Mouse (Mus musculus): Measurements from ENCODE around the gene Pi4k2a. TPM values are rescaled to one million over a fixed set of nuclear protein-coding genes. Genes with fewer than 3 reads are reported as not detected.

The Pi4k2a gene
- polyA plus RNA-seq, 1 experiment from 2014 or later = 10.5 TPM

- no peak overlapping the region for H3K9ac ChIP-seq
- no peak for ATAC-seq (ENCODE audit: insufficient read depth)
- H3K9me3 ChIP-seq (replicated peaks) = no peaks in the 10 kb centered on the region
- H3K4me3 ChIP-seq (replicated peaks) = no peak overlapping the region
- no peaks in the 10 kb centered on the region for H3K27me3 ChIP-seq
- peaks cover 40% of the 10 kb centered on the region for H3K36me3 ChIP-seq (replicated peaks)
- peaks cover 4% of the 10 kb centered on the region for H3K4me1 ChIP-seq (replicated peaks)
- no peak overlapping the region for H3K27ac ChIP-seq (replicated peaks)
- no peak overlapping the region for H3K4me2 ChIP-seq
- WGBS (ENCODE audit: insufficient replicate concordance) = 74% methylated on average over 8 of the region's 8 CpGs
Observed at GRCm38 (mm10) chr19:42120451-42120850, 30.2 kb downstream of the Pi4k2a start.

GRCm38 (mm10) chr19:42124684-42125083, 34.4 kb downstream of the Pi4k2a start:
- WGBS (ENCODE audit: insufficient replicate concordance) = 77% methylated on average over 13 of the region's 13 CpGs

GRCm38 (mm10) chr19:42125501-42126218, 35.4 kb downstream of the Pi4k2a start:
- H3K9me3 ChIP-seq (replicated peaks) = no peaks in the 10 kb centered on the region
- H3K4me2 ChIP-seq = no peak overlapping the region
- peaks cover 37% of the 10 kb centered on the region for H3K4me1 ChIP-seq (replicated peaks)
- H3K9ac ChIP-seq = no peak overlapping the region
- peaks cover 18% of the 10 kb centered on the region for H3K36me3 ChIP-seq (replicated peaks)
- 59% methylated on average over 11 of the region's 11 CpGs for WGBS (ENCODE audit: insufficient replicate concordance)
- H3K27me3 ChIP-seq = no peaks in the 10 kb centered on the region; the same call in 1 of the 2 replicates
- H3K27ac ChIP-seq (replicated peaks) = no peak overlapping the region
- ATAC-seq (ENCODE audit: insufficient read depth) = no peak
- H3K4me3 ChIP-seq (replicated peaks) = no peak overlapping the region

More at GRCm38 (mm10) chr19:42124684-42125083, 34.4 kb downstream of the Pi4k2a start:
- H3K9me3 ChIP-seq (replicated peaks) = no peaks in the 10 kb centered on the region
- peaks cover 35% of the 10 kb centered on the region for H3K4me1 ChIP-seq (replicated peaks)
- H3K4me3 ChIP-seq (replicated peaks) = no peak overlapping the region
- H3K4me2 ChIP-seq = no peak overlapping the region
- no peak for ATAC-seq (ENCODE audit: insufficient read depth)
- no peak overlapping the region for H3K27ac ChIP-seq (replicated peaks)
- H3K27me3 ChIP-seq = no peaks in the 10 kb centered on the region; the same call in 1 of the 2 replicates
- no peak overlapping the region for H3K9ac ChIP-seq
- H3K36me3 ChIP-seq (replicated peaks) = peaks cover 27% of the 10 kb centered on the region

- ATAC-seq (ENCODE audit: insufficient read depth) = no peak
- Histone ChIP-seq H3K4me1 (replicated peaks) (peaks cover 38% of the 10 kb centered on the region), H3K27me3 (no peaks in the 10 kb centered on the region; the same call in 1 of the 2 replicates), H3K36me3 (replicated peaks) (peaks cover 13% of the 10 kb centered on the region), H3K4me2 (no peak overlapping the region), H3K4me3 (replicated peaks) (no peak overlapping the region), H3K9ac (no peak overlapping the region), H3K27ac (replicated peaks) (no peak overlapping the region), H3K9me3 (replicated peaks) (no peaks in the 10 kb centered on the region)
- 66% methylated on average over 6 of the region's 6 CpGs for WGBS (ENCODE audit: insufficient replicate concordance)
Observed at GRCm38 (mm10) chr19:42126219-42126605, 35.9 kb downstream of the Pi4k2a start.

GRCm38 (mm10) chr19:42127024-42127423, 36.8 kb downstream of the Pi4k2a start:
- Histone ChIP-seq H3K9me3 (replicated peaks) (no peaks in the 10 kb centered on the region), H3K27me3 (no peaks in the 10 kb centered on the region; the same call in 1 of the 2 replicates), H3K4me3 (replicated peaks) (no peak overlapping the region), H3K9ac (no peak overlapping the region), H3K4me1 (replicated peaks) (peaks cover 39% of the 10 kb centered on the region), H3K36me3 (replicated peaks) (peaks cover 6% of the 10 kb centered on the region; the same call in 1 of the 2 replicates), H3K4me2 (peak overlapping the region; percentile 100), H3K27ac (replicated peaks) (no peak overlapping the region)
- no peak for ATAC-seq (ENCODE audit: insufficient read depth)
- WGBS (ENCODE audit: insufficient replicate concordance) = 65% methylated on average over 5 of the region's 5 CpGs

- Histone ChIP-seq H3K9me3 (replicated peaks) (no peaks in the 10 kb centered on the region), H3K36me3 (replicated peaks) (no peaks in the 10 kb centered on the region; the same call in 1 of the 2 replicates), H3K27ac (replicated peaks) (peak overlapping the region; percentile 78), H3K4me3 (replicated peaks) (peak overlapping the region; percentile 72), H3K27me3 (no peaks in the 10 kb centered on the region; the same call in 1 of the 2 replicates), H3K9ac (peak overlapping the region; percentile 75), H3K4me1 (replicated peaks) (peaks cover 39% of the 10 kb centered on the region), H3K4me2 (peak overlapping the region; percentile 100)
- WGBS (ENCODE audit: insufficient replicate concordance) = 8% methylated on average over 23 of the region's 23 CpGs
- peak; percentile 7; the same call in 1 of the 2 replicates for ATAC-seq (ENCODE audit: insufficient read depth)
Observed at GRCm38 (mm10) chr19:42128052-42128740, 37.9 kb downstream of the Pi4k2a start.

GRCm38 (mm10) chr19:42128787-42129508, 38.7 kb downstream of the Pi4k2a start, which contains the start of gene Avpi1:
Gene Avpi1 (minus strand): TSS chr19:42129059.
- Histone ChIP-seq H3K27ac (replicated peaks) (peak within 1 kb of the TSS; percentile 78), H3K4me2 (peak within 1 kb of the TSS; percentile 100), H3K9ac (peak within 1 kb of the TSS; percentile 75), H3K4me3 (replicated peaks) (peak within 1 kb of the TSS; percentile 72), H3K9me3 (replicated peaks) (no peaks in the 10 kb centered on the region), H3K27me3 (no peaks in the 10 kb centered on the region; the same call in 1 of the 2 replicates), H3K4me1 (replicated peaks) (peaks cover 39% of the 10 kb centered on the region), H3K36me3 (replicated peaks) (no peaks in the 10 kb centered on the region)
- peak; percentile 97 for ATAC-seq (ENCODE audit: insufficient read depth)
- under 1% methylated on average over 54 of the region's 54 CpGs for WGBS (ENCODE audit: insufficient replicate concordance)

- Histone ChIP-seq H3K27ac (replicated peaks) (peak overlapping the region; percentile 46), H3K9me3 (replicated peaks) (no peaks in the 10 kb centered on the region), H3K36me3 (replicated peaks) (no peaks in the 10 kb centered on the region), H3K4me2 (peak overlapping the region; percentile 100), H3K4me1 (replicated peaks) (peaks cover 43% of the 10 kb centered on the region), H3K4me3 (replicated peaks) (peak overlapping the region; percentile 72), H3K27me3 (no peaks in the 10 kb centered on the region; the same call in 1 of the 2 replicates), H3K9ac (peak overlapping the region; percentile 13; the same call in 1 of the 2 replicates)
- ATAC-seq (ENCODE audit: insufficient read depth) = no peak
- WGBS (ENCODE audit: insufficient replicate concordance) = 32% methylated on average over 14 of the region's 14 CpGs
Observed at GRCm38 (mm10) chr19:42129509-42130293, 39.4 kb downstream of the Pi4k2a start.

- no peak for ATAC-seq (ENCODE audit: insufficient read depth)
- Histone ChIP-seq H3K4me1 (replicated peaks) (peaks cover 49% of the 10 kb centered on the region), H3K27me3 (no peaks in the 10 kb centered on the region; the same call in 1 of the 2 replicates), H3K9ac (no peak overlapping the region), H3K27ac (replicated peaks) (no peak overlapping the region), H3K4me3 (replicated peaks) (no peak overlapping the region), H3K9me3 (replicated peaks) (no peaks in the 10 kb centered on the region), H3K36me3 (replicated peaks) (no peaks in the 10 kb centered on the region), H3K4me2 (no peak overlapping the region)
- 61% methylated on average over 3 of the region's 3 CpGs for WGBS (ENCODE audit: insufficient replicate concordance)
Observed at GRCm38 (mm10) chr19:42130294-42130606, 40.0 kb downstream of the Pi4k2a start.

GRCm38 (mm10) chr19:42131101-42131500, 40.8 kb downstream of the Pi4k2a start:
- Histone ChIP-seq H3K36me3 (replicated peaks) (no peaks in the 10 kb centered on the region), H3K27ac (replicated peaks) (no peak overlapping the region), H3K4me3 (replicated peaks) (no peak overlapping the region), H3K9me3 (replicated peaks) (no peaks in the 10 kb centered on the region), H3K4me2 (no peak overlapping the region), H3K4me1 (replicated peaks) (peaks cover 57% of the 10 kb centered on the region), H3K9ac (no peak overlapping the region), H3K27me3 (no peaks in the 10 kb centered on the region; the same call in 1 of the 2 replicates)
- WGBS (ENCODE audit: insufficient replicate concordance) = 54% methylated on average over 5 of the region's 5 CpGs
- ATAC-seq (ENCODE audit: insufficient read depth) = no peak
